Mouse (Mus musculus): ENCODE measurements at regions not wholly inside any gene's neighbourhood (a gene's known extent, or its start where the extent isn't known, plus 50 kb on each side); places are given as distances from the start of the nearest gene placed in this dataset.

DNA sequence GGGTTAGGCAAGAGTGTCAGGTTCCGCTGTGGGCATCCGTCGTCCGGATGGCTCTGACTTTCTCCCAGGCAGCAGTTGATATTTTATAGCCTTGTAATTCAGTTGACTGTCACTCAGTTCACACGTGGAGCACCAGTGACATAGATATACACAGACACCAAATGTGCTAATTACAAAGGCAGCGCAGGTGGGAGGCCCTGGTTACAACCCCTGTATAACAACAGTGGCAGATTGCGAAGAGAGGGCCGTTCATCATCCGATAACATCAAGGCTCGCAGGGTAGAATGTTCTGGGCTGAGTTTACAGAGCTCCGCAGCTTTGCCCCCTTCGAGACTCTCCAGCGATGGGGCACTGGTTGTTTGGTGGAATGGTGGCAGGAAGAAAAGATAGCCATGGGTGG, 120.0 kb upstream of the Pgrmc2 start:
- WGBS: 42% methylated on average over 13 of the region's 13 CpGs
- no peaks in the 10 kb centered on the region for H3K4me1 ChIP-seq (ENCODE audit: control insufficient read depth, insufficient read depth, low read length)
- TF ChIP-seq POLR2A (IDR thresholded peaks at IDR 0.05; ENCODE audit: borderline replicate concordance, extremely low read depth, low read depth, low read length): no peak
- DNase-seq: no peak
- H3K4me3 ChIP-seq (replicated peaks; ENCODE audit: extremely low read depth, low read depth, low read length): no peak overlapping the region

- DNase-seq: no peak
- WGBS: 37% methylated on average over 4 of the region's 4 CpGs
- Histone ChIP-seq H3K4me1 (ENCODE audit: control insufficient read depth, insufficient read depth, low read length) (no peaks in the 10 kb centered on the region), H3K4me3 (replicated peaks; ENCODE audit: extremely low read depth, low read depth, low read length) (no peak overlapping the region)
- TF ChIP-seq POLR2A (IDR thresholded peaks at IDR 0.05; ENCODE audit: borderline replicate concordance, extremely low read depth, low read depth, low read length): no peak
- no peak for TF ChIP-seq CTCF (IDR thresholded peaks at IDR 0.05; ENCODE audit: insufficient read depth, low read length)
These were observed 118.9 kb upstream of the Pgrmc2 start for GRCm38 (mm10) chr3:41201782-41202181.

- H3K4me1 ChIP-seq (ENCODE audit: control insufficient read depth, insufficient read depth, low read length): no peaks in the 10 kb centered on the region
- no peak for TF ChIP-seq CTCF (IDR thresholded peaks at IDR 0.05; ENCODE audit: insufficient read depth, low read length)
- TF ChIP-seq POLR2A (IDR thresholded peaks at IDR 0.05; ENCODE audit: borderline replicate concordance, extremely low read depth, low read depth, low read length): no peak
- WGBS: 85% methylated on average over 5 of the region's 5 CpGs
- no peak overlapping the region for H3K4me3 ChIP-seq (replicated peaks; ENCODE audit: extremely low read depth, low read depth, low read length)
- DNase-seq: no peak
These were observed 117.2 kb upstream of the Pgrmc2 start for GRCm38 (mm10) chr3:41200026-41200425.

DNA sequence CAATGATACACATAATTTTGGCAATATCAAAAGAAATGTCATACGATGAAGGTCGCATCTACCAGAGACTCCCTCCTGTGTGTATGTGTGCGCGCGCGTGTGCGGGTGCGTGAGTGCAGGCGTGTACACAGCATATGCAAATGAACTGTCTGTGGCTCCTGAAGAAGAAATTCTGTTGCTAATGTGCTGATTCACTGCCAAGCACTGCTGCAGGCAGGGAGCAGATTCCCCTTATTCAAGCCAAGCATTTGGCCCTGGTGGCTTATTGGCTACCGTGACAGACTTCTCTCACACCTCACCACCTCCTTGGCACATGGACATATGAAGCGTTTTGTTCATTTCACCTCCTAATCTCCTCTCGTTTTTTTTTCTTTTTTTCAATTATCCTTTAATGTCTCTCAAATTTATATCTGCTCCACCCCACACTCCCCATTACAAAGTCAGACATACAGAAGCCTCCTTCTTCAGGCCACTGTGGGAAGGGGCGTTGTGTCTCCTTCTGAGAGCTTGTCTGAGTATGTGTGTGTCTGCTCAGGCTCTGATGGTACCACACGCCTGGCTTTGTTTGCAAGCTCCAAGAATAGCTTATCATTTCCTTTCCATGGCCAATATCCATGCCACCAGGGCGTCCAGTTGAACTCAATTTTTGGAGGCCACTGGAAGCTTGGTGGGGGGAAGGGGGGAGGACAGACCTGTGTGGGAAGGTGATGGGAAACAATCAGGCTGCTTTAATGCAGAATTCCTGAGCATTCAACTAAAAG, 115.5 kb upstream of the Pgrmc2 start:
- Histone ChIP-seq H3K4me1 (ENCODE audit: control insufficient read depth, insufficient read depth, low read length) (no peaks in the 10 kb centered on the region), H3K4me3 (replicated peaks; ENCODE audit: extremely low read depth, low read depth, low read length) (no peak overlapping the region)
- no peak for TF ChIP-seq POLR2A (IDR thresholded peaks at IDR 0.05; ENCODE audit: borderline replicate concordance, extremely low read depth, low read depth, low read length)
- no peak for TF ChIP-seq CTCF (IDR thresholded peaks at IDR 0.05; ENCODE audit: insufficient read depth, low read length)
- no peak for DNase-seq
- 74% methylated on average over 15 of the region's 15 CpGs for WGBS

DNA sequence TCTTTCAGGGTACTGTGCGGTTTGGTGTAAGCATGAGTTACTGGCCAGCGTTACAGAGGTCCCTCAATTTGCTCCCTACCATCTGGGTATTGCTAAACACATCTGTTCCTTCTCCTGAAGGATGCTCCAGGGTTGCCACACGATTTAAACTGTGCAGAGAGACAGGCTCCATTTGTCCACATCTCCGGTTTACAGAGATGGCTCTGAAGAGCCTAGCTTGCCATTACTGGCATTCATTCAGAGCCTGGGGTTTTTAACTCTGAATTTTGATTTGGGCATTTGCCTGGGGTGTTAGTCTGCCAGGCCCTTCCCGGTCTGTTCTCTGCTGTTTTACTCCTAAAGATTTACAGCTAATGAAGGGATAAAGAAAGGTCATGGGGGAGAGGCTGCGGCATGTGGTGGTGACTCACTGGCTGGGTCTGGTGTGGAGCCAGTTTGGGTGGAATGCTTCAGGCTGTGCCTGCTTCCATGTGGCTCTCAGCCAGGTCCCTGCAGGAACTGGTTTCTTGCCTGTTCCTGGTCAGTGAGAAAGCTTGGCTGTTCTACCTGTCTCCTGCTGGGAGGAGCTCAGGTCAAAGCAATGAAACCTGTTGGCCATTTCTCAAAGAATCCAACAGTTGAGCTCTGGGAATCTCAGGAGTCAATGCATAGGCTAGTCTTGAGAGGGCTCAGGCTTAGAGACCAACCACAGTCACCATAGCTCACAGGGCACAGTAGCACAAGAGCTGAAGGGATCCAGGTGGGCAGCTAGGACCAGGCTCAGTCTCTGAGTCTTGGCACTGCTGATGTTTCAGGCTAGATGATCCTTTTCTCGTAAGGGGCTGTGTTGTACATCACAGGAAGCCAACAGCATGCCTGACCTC, 112.5 kb upstream of the Pgrmc2 start:
- no peaks in the 10 kb centered on the region for H3K4me1 ChIP-seq (ENCODE audit: control insufficient read depth, insufficient read depth, low read length)
- no peak for TF ChIP-seq POLR2A (IDR thresholded peaks at IDR 0.05; ENCODE audit: borderline replicate concordance, extremely low read depth, low read depth, low read length)
- no peak for TF ChIP-seq CTCF (IDR thresholded peaks at IDR 0.05; ENCODE audit: insufficient read depth, low read length)
- peak; percentile 42 for DNase-seq
- WGBS: 57% methylated on average over 7 of the region's 7 CpGs
- H3K4me3 ChIP-seq (replicated peaks; ENCODE audit: extremely low read depth, low read depth, low read length): no peak overlapping the region

GRCm38 (mm10) chr3:41194311-41195112, 111.7 kb upstream of the Pgrmc2 start:
- DNase-seq: no peak
- no peak for TF ChIP-seq POLR2A (IDR thresholded peaks at IDR 0.05; ENCODE audit: borderline replicate concordance, extremely low read depth, low read depth, low read length)
- no peak for TF ChIP-seq CTCF (IDR thresholded peaks at IDR 0.05; ENCODE audit: insufficient read depth, low read length)
- H3K4me3 ChIP-seq (replicated peaks; ENCODE audit: extremely low read depth, low read depth, low read length): no peak overlapping the region
- 74% methylated on average over 9 of the region's 9 CpGs for WGBS
- no peaks in the 10 kb centered on the region for H3K4me1 ChIP-seq (ENCODE audit: control insufficient read depth, insufficient read depth, low read length)

DNA sequence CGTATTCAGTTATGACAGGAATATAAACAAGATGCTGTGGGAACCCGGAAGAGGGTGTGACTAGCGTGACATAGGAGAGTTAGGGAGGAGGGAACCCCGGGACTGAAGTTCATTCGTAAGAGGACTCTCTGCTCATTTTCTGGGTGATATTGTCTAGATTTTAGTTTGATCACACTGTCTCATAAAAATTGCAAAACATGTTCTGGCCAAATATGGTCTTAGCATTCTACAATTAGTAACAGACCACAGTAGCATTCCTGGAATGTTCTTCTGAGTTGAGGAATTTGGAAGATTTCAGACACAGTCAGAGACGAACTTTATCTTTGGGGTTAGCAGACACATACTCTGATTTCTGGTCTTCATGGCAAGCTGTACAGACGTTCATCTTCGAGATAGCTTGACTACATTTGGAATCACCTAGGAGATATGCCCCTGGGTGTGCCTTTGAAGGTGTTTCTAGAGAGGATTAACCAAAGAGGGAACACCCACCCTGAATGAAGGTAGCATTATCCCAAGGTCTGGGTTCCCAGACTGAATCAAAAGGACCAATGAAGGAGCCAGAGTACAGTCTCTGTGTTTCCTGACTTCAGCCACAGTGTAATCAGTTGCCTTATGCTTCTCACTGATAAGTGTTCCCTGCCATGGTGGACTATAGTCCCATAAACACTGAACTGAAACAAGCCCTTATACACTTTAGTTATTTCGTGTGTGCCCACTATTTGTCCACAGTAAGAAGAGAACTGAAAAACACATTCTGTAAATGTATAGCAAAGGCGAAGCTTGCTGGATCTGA, 102.7 kb upstream of the Pgrmc2 start:
- no peaks in the 10 kb centered on the region for H3K4me1 ChIP-seq (ENCODE audit: control insufficient read depth, insufficient read depth, low read length)
- H3K4me3 ChIP-seq (replicated peaks; ENCODE audit: extremely low read depth, low read depth, low read length): no peak overlapping the region
- 59% methylated on average over 10 of the region's 10 CpGs for WGBS
- TF ChIP-seq POLR2A (IDR thresholded peaks at IDR 0.05; ENCODE audit: borderline replicate concordance, extremely low read depth, low read depth, low read length) (no peak), CTCF (IDR thresholded peaks at IDR 0.05; ENCODE audit: insufficient read depth, low read length) (no peak)
- no peak for DNase-seq

DNA sequence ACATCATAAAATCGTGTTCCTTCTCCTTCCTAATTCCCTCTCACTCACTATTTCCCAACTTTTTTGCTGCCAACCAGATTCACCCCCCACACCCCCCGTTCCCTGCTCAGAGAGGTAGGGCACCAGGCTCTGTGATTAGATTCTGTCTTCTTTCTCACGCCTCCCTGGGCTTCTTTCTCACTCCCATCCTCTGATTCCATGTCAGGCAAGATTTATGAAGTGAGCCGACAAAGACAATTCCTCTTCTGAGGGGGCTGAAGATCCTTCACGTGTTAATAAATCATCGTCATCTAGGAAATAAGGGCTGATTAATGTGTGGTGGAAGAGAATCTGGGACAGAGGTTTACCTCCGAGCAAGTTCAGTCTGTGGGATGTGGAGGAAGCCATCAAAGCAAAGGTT, 101.5 kb upstream of the Pgrmc2 start:
- Histone ChIP-seq H3K4me3 (replicated peaks; ENCODE audit: extremely low read depth, low read depth, low read length) (no peak overlapping the region), H3K4me1 (ENCODE audit: control insufficient read depth, insufficient read depth, low read length) (no peaks in the 10 kb centered on the region)
- no peak for TF ChIP-seq POLR2A (IDR thresholded peaks at IDR 0.05; ENCODE audit: borderline replicate concordance, extremely low read depth, low read depth, low read length)
- TF ChIP-seq CTCF (IDR thresholded peaks at IDR 0.05; ENCODE audit: insufficient read depth, low read length): no peak
- 49% methylated on average over 7 of the region's 7 CpGs for WGBS
- no peak for DNase-seq
